Mouse (Mus musculus) heart, adult 11 months (tissue): ENCODE measurements around the gene Fem1b.
A peak's percentile ranks its signal among the peaks of the same experiment; 100 is the strongest.

Source experiments
- DNase-seq: peaks from one replicate; pipeline ENCODE4 v3.0.0; 2022

Fem1b gene

GRCm38 (mm10) chr9:62775464-62775863 lies 36.3 kb downstream of the Fem1b start:
- no peak for DNase-seq

GRCm38 (mm10) chr9:62772746-62773145 lies 39.0 kb downstream of the Fem1b start:
- DNase-seq, result peak; percentile 81

GRCm38 (mm10) chr9:62768361-62768760 lies 43.4 kb downstream of the Fem1b start:
- DNase-seq, result peak; percentile 85

- no peak for DNase-seq
These were observed 44.3 kb downstream of the Fem1b start for GRCm38 (mm10) chr9:62767464-62767863.

- no peak for DNase-seq
These were observed 46.4 kb downstream of the Fem1b start for GRCm38 (mm10) chr9:62765346-62765745.

GRCm38 (mm10) chr9:62763478-62763877 lies 48.3 kb downstream of the Fem1b start:
- DNase-seq, result no peak

GRCm38 (mm10) chr9:62759601-62760000 lies 52.1 kb downstream of the Fem1b start:
- no peak for DNase-seq

- no peak for DNase-seq
These were observed 53.4 kb downstream of the Fem1b start for GRCm38 (mm10) chr9:62758288-62758687.

GRCm38 (mm10) chr9:62750381-62750780 lies 61.4 kb downstream of the Fem1b start:
- DNase-seq, result no peak

- DNase-seq, result peak; percentile 97
These were observed 62.1 kb downstream of the Fem1b start for GRCm38 (mm10) chr9:62749666-62750065.

- no peak for DNase-seq
These were observed 65.1 kb downstream of the Fem1b start for GRCm38 (mm10) chr9:62746646-62747045.

- no peak for DNase-seq
These were observed 67.0 kb downstream of the Fem1b start for GRCm38 (mm10) chr9:62744558-62745275.
